Mouse (Mus musculus): Measurements from ENCODE around the gene Slc39a11. TPM values are rescaled to one million over a fixed set of nuclear protein-coding genes. Genes with fewer than 3 reads are reported as not detected.

The Slc39a11 gene
- polyA plus RNA-seq, 1 experiment from 2014 or later, result 15.1 TPM

GRCm38 (mm10) chr11:113265567-113265966 is 384.3 kb downstream of the Slc39a11 start:
- no peak overlapping the region for H3K9ac ChIP-seq (replicated peaks; ENCODE audit: low read depth)
- H3K36me3 ChIP-seq (ENCODE audit: insufficient read depth, low read length), result no peaks in the 10 kb centered on the region
- no peaks in the 10 kb centered on the region for H3K27me3 ChIP-seq (replicated peaks; ENCODE audit: insufficient read depth, low read length)
- H3K4me1 ChIP-seq (ENCODE audit: insufficient read depth, low read depth, low read length), result no peaks in the 10 kb centered on the region
- 43% methylated on average over 3 of the region's 3 CpGs for WGBS
- DNase-seq (ENCODE audit: low spot score) (no peak), ATAC-seq (no peak)
- H3K4me3 ChIP-seq (ENCODE audit: low read depth, low read length), result no peak overlapping the region
- H3K9me3 ChIP-seq (ENCODE audit: low read length), result no peaks in the 10 kb centered on the region
- no peak for TF ChIP-seq EP300 (IDR thresholded peaks at IDR 0.05)
- TF ChIP-seq CTCF (IDR thresholded peaks at IDR 0.05), result no peak
- H3K27ac ChIP-seq (ENCODE audit: low read length), result no peak overlapping the region
- H3K4me2 ChIP-seq (replicated peaks; ENCODE audit: low read depth, low read length), result no peak overlapping the region

GRCm38 (mm10) chr11:113263971-113264370 is 385.9 kb downstream of the Slc39a11 start:
- WGBS, result 77% methylated on average over 7 of the region's 7 CpGs
- DNase-seq (ENCODE audit: low spot score) (no peak), ATAC-seq (no peak)
- H3K9ac ChIP-seq (replicated peaks; ENCODE audit: low read depth), result no peak overlapping the region
- H3K4me2 ChIP-seq (replicated peaks; ENCODE audit: low read depth, low read length), result no peak overlapping the region
- no peaks in the 10 kb centered on the region for H3K4me1 ChIP-seq (ENCODE audit: insufficient read depth, low read depth, low read length)
- H3K27ac ChIP-seq (ENCODE audit: low read length), result no peak overlapping the region
- H3K27me3 ChIP-seq (replicated peaks; ENCODE audit: insufficient read depth, low read length), result no peaks in the 10 kb centered on the region
- H3K36me3 ChIP-seq (ENCODE audit: insufficient read depth, low read length), result no peaks in the 10 kb centered on the region
- no peaks in the 10 kb centered on the region for H3K9me3 ChIP-seq (ENCODE audit: low read length)
- TF ChIP-seq CTCF (IDR thresholded peaks at IDR 0.05), result no peak
- no peak for TF ChIP-seq EP300 (IDR thresholded peaks at IDR 0.05)
- H3K4me3 ChIP-seq (ENCODE audit: low read depth, low read length), result no peak overlapping the region

DNA sequence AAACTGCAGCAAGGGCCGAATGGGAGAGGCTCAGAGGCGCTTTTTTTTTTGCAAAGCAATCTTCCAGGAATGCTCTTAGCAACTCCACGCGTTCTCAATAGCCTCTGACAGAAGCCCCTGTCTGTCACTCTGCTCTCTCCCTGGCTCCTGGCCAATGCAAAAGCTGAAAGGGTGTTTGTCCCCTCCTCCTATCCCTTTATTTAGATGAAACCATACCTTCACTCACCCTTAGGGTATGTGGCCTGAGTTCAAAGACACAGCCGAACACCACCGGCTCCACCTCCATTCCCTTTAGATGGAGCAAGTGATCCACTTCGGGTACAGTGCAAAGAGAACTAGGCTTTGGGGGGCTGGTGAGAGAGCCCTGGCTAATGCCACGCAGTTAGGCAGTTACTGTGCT is 387.8 kb downstream of the Slc39a11 start:
- Histone ChIP-seq H3K9me3 (ENCODE audit: low read length) (no peaks in the 10 kb centered on the region), H3K4me3 (ENCODE audit: low read depth, low read length) (no peak overlapping the region), H3K4me2 (replicated peaks; ENCODE audit: low read depth, low read length) (no peak overlapping the region), H3K9ac (replicated peaks; ENCODE audit: low read depth) (no peak overlapping the region), H3K27ac (ENCODE audit: low read length) (no peak overlapping the region), H3K36me3 (ENCODE audit: insufficient read depth, low read length) (no peaks in the 10 kb centered on the region), H3K4me1 (ENCODE audit: insufficient read depth, low read depth, low read length) (no peaks in the 10 kb centered on the region), H3K27me3 (replicated peaks; ENCODE audit: insufficient read depth, low read length) (no peaks in the 10 kb centered on the region)
- ATAC-seq (no peak), DNase-seq (ENCODE audit: low spot score) (no peak)
- WGBS, result 36% methylated on average over 8 of the region's 8 CpGs
- TF ChIP-seq CTCF (IDR thresholded peaks at IDR 0.05) (no peak), EP300 (IDR thresholded peaks at IDR 0.05) (no peak)

GRCm38 (mm10) chr11:113261421-113261820 is 388.5 kb downstream of the Slc39a11 start:
- TF ChIP-seq EP300 (IDR thresholded peaks at IDR 0.05) (no peak), CTCF (IDR thresholded peaks at IDR 0.05) (no peak)

DNA sequence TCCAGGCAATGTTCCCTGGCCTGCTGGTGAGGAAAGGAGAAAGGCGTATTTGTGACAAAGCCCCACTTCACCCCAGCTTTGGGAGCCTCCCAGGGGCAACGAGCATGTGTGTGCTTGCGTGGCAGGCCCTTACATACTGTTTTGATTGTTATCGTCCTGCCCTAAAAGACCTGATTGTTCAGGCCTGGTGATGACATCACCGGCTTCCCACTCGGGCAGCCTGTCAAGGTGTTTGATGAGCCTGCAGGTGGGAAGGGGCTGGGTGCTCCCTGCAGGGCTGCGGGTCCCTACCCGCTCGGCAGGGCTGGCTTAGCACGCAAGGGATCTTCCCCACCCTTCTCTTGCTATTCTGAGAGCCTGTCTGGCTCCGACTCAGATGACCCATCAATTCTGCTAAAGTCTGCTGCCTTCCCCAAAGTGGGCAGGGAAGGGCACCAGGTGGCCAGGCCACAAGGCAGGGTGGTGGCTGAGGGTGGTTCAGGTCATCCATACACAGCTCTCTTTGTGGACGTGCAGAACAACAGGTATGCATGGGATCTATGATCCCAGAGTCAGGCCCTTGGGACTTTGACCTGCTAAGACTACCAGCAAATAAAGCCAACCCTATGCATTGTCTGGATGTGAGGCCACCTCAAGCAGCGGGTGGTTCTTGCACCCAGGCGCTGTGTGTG is 390.0 kb downstream of the Slc39a11 start:
- TF ChIP-seq EP300 (IDR thresholded peaks at IDR 0.05) (no peak), CTCF (IDR thresholded peaks at IDR 0.05) (no peak)
- no peak for ATAC-seq
- 68% methylated on average over 14 of the region's 14 CpGs for WGBS

More at GRCm38 (mm10) chr11:113261421-113261820, 388.5 kb downstream of the Slc39a11 start:
- no peak overlapping the region for H3K4me3 ChIP-seq (ENCODE audit: low read depth, low read length)
- ATAC-seq (no peak), DNase-seq (ENCODE audit: low spot score) (no peak)
- H3K36me3 ChIP-seq (ENCODE audit: insufficient read depth, low read length), result no peaks in the 10 kb centered on the region
- WGBS, result 68% methylated on average over 4 of the region's 4 CpGs
- H3K4me2 ChIP-seq (replicated peaks; ENCODE audit: low read depth, low read length), result no peak overlapping the region
- no peaks in the 10 kb centered on the region for H3K4me1 ChIP-seq (ENCODE audit: insufficient read depth, low read depth, low read length)
- no peaks in the 10 kb centered on the region for H3K9me3 ChIP-seq (ENCODE audit: low read length)
- H3K27ac ChIP-seq (ENCODE audit: low read length), result no peak overlapping the region
- H3K9ac ChIP-seq (replicated peaks; ENCODE audit: low read depth), result no peak overlapping the region
- no peaks in the 10 kb centered on the region for H3K27me3 ChIP-seq (replicated peaks; ENCODE audit: insufficient read depth, low read length)

GRCm38 (mm10) chr11:113258016-113258415 is 391.9 kb downstream of the Slc39a11 start:
- Histone ChIP-seq H3K4me2 (replicated peaks; ENCODE audit: low read depth, low read length) (no peak overlapping the region), H3K4me1 (ENCODE audit: insufficient read depth, low read depth, low read length) (no peaks in the 10 kb centered on the region), H3K9me3 (ENCODE audit: low read length) (no peaks in the 10 kb centered on the region), H3K4me3 (ENCODE audit: low read depth, low read length) (no peak overlapping the region), H3K9ac (replicated peaks; ENCODE audit: low read depth) (no peak overlapping the region), H3K27me3 (replicated peaks; ENCODE audit: insufficient read depth, low read length) (no peaks in the 10 kb centered on the region), H3K36me3 (ENCODE audit: insufficient read depth, low read length) (no peaks in the 10 kb centered on the region), H3K27ac (ENCODE audit: low read length) (no peak overlapping the region)
- DNase-seq (ENCODE audit: low spot score), result no peak
- no peak for ATAC-seq
- WGBS, result 63% methylated on average over 6 of the region's 6 CpGs
- TF ChIP-seq CTCF (IDR thresholded peaks at IDR 0.05), result no peak
- TF ChIP-seq EP300 (IDR thresholded peaks at IDR 0.05), result no peak

More for the DNA sequence above, 390.0 kb downstream of the Slc39a11 start:
- no peaks in the 10 kb centered on the region for H3K4me1 ChIP-seq (ENCODE audit: insufficient read depth, low read depth, low read length)
- no peaks in the 10 kb centered on the region for H3K27me3 ChIP-seq (replicated peaks; ENCODE audit: insufficient read depth, low read length)
- no peak overlapping the region for H3K27ac ChIP-seq (ENCODE audit: low read length)
- no peak for DNase-seq (ENCODE audit: low spot score)
- no peak overlapping the region for H3K4me3 ChIP-seq (ENCODE audit: low read depth, low read length)
- H3K9me3 ChIP-seq (ENCODE audit: low read length), result no peaks in the 10 kb centered on the region
- no peak overlapping the region for H3K4me2 ChIP-seq (replicated peaks; ENCODE audit: low read depth, low read length)
- H3K36me3 ChIP-seq (ENCODE audit: insufficient read depth, low read length), result no peaks in the 10 kb centered on the region
- no peak overlapping the region for H3K9ac ChIP-seq (replicated peaks; ENCODE audit: low read depth)

Data from lung, postnatal 0 days (tissue).